Mouse (Mus musculus) c-Kit-positive CD71-negative TER-119-negative erythroid progenitor cells, embryonic 14.5 days (primary cell): ENCODE results near the gene Gm20388.
"Not testable (repeated sequence)": the region's sequence is repeated elsewhere in the genome, so short reads cannot be mapped to it uniquely, and the experiment has no call there.

Experiments
- DNase-seq: peaks from one replicate; pipeline ENCODE4 v3.0.0-alpha.2; 2013; ENCODE audit warnings: low read depth

The Gm20388 gene

DNA sequence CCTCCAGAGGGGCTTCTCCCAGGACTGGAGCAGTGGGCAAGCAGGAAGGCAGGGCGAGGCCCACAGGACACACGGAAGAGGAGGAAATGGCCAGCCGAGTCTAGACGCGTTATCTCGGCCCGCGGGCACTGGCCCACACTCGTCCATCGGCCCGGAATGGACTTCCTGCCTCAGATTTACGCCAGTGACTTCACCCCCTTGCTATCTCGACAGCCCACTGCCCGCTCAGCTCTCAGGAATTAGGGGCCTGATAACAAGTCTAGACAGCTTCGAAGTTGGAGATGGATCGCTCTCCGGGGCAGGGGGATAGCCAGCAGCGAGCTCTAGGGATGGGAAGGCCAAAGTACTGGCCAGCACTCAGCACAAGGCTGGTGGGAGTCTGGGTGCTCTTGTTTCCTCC is 1405.4 kb downstream of the Gm20388 start:
- no peak for DNase-seq

GRCm38 (mm10) chr8:121318756-121319155 is 1408.1 kb downstream of the Gm20388 start:
- DNase-seq, result not testable (repeated sequence)

DNA sequence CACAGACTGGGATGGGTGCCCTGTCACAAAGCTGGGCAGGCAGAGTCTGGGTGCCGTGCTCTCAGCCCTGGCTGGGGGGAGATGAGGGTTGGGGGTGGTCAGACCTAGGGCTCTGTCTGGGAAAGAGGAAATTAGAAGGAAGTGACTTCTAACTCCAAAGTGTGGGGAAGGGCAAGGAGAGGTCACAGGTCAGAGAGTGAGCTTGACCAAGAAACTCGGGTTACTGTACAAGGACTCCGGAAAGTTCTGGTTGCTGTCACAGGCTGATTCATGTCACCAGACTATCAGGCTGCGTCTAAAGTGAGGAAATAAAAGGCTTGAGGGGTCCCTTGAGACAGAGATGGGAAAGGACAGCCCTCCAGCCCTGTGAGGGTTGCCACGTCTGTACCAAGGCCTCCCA is 1408.8 kb downstream of the Gm20388 start:
- no peak for DNase-seq

DNA sequence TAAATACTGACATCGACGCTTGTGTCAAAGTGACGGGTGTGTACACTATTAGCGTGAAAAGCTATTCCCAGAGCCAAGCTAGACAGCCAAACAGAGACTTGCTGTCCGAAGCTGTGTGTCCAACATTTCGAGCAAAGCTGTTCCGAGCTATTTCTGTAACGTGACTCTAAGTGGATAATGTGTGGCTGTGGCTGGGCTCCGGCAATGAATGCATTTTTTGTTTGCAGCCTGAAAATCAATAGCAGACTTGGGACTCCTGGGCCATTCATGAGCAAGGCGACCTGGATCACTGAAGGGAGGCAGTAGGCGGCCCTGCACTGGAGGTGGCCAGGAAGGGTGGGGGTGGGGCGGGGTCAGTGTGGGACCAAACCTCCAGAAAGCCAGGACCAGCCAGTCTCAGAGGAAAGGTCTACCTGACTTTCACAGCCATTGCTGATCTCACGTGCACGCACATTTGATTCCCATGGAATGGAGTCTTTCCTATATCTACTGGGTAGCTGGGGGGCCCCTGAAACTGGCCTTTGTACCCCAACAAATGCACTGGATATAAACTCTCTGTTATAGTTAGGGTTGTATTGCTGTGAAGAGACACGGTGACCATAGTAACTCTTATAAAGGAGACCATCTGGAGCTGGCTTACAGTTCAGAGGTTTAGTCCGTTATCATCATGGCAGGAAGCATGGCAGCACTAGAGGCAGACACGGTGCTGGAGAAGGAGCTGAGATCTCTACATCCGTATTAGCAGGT is 1415.7 kb downstream of the Gm20388 start:
- no peak for DNase-seq

DNA sequence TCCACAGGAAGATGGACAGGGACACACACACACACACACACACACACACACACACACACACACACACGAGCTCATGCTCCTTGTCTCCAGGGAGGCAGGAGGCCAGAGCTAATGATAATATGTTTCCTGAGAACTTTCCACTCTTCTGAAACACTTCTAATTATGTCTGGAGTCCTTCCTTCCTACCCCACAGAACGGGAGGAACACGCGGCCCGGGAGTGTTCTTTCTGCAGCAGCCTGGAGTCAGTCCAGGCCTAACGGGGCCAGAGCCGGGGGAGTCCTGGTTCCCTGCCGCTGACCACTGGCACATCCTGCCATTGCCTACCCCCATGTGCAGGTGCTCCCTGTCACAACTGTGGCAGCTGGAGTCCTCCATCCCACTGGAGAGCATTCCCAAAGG is 1421.8 kb downstream of the Gm20388 start:
- DNase-seq, result no peak

DNA sequence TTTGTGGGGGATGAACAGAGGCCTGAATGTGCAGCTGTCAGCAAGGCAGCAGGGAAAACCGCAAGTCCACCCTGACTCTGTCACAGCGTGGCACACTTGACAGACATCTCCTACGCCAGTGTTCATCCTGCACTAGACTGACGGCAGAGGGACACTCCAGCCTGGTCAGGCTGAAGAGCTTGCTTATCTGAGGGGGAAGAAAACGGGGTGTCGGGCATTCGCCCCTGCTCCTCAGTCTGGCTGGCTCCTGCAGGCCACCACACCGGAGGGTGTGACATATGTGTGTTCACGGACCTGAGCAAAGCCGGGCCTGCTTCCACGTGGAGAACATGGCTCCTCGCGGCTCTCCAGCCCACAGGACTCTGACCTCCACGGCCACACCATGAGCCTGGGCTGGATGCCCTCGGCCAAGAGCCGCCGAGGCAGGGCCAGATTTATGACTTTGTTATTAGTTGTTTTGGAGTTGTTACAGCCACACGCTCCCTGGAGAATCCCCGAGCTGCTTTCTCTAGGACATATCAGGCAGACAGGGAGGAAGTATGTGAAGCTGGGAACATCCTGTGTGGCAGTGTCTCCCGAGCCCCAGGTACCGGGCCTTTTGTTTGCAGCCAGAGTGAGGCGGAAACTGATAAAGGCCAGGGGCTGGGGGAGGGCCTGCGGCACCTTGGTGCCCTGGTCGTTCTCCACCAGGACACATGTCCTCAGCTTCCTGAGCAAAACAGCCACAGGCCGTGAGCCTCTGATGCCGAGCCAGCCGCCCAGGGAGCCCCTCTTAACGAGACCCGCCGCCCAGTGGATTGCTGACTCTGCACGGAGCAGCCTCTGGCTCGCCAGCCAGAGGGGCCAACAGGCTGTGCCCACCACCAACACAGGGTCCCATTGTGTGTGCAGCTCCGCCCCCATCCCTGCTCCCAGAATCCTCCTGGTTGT is 1424.1 kb downstream of the Gm20388 start:
- no peak for DNase-seq

GRCm38 (mm10) chr8:121335684-121336083 is 1425.0 kb downstream of the Gm20388 start:
- no peak for DNase-seq

GRCm38 (mm10) chr8:121342931-121343330 is 1432.3 kb downstream of the Gm20388 start:
- DNase-seq, result no peak

DNA sequence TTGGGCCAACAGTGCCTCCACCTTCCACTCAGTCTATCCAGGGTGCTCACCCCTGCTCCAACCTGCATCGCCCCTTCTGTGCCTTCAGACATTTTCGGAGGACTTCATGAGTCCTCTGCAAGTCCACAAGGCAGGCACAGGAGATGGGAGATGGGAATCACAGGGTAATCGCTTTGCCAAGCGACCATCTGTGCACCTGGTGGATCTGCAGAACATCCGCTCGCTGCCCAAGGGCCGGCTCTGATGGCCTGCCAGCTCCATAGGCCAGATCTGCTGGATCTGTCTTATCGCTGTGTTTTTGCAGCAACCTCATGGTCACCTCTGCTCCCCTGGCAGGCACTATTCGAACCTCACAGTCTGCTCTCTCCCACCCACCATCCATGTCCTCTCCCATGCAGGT is 1433.8 kb downstream of the Gm20388 start:
- no peak for DNase-seq

GRCm38 (mm10) chr8:121346175-121346574 is 1435.5 kb downstream of the Gm20388 start:
- DNase-seq, result no peak

DNA sequence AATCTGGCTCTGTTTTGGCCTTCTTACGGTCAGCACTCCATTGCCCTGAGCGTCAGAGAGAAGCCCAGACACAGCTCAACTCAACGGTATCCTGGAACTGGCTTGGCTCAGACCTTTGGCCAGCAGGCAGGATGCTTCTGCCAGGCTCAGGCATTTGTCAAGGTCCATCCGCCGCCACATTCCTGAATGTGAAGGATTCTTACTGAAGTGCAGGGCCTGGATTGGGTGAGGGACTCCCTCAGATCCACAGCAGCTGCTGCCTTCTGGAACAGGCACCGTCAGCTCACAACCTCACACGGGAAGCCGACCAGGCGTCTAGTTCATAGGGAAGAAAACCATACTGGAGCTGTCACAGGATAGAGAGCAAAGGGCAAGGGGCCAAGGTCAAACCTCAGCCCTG is 1436.2 kb downstream of the Gm20388 start:
- no peak for DNase-seq

- no peak for DNase-seq
These were observed 1438.4 kb downstream of the Gm20388 start for GRCm38 (mm10) chr8:121348998-121349397.

DNA sequence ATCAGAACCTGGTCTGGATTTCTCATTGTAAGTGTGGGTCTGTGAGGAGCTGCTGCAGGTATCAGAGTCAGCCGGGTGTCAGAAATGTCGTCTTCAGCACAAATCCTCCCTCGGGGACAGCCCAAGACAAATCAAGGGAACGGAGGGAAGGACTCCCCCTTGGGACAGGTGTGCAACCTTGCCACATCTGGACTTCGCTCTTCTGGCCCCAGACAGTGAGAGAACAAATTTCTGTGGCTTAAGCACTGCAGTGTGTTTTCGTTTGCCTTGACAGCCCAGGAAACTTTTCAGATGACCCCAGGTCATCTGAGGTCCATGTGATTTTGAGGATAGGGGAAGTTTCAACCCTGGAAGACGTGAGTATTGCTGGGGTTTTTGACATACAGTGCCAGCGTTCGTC is 1440.2 kb downstream of the Gm20388 start:
- DNase-seq, result no peak

DNA sequence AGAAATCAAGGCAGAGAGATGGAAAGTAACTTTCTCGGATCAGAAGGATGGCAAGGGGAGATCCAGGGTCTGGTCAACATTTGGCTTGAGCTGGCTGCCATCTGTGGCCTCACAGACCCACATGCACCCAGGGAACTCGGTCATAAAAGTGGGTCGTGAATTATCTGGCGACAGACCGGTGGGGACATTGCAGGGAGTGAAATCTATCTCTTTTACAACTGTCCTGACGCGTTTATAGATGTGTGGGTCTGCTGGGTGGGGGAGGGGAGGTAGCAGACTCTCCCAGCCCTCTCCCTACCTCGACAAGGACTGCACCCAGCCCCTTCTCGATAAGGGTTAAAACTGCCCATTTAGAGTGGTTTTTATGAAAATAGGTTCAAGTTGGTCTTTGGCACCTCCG is 1444.2 kb downstream of the Gm20388 start:
- DNase-seq, result no peak

DNA sequence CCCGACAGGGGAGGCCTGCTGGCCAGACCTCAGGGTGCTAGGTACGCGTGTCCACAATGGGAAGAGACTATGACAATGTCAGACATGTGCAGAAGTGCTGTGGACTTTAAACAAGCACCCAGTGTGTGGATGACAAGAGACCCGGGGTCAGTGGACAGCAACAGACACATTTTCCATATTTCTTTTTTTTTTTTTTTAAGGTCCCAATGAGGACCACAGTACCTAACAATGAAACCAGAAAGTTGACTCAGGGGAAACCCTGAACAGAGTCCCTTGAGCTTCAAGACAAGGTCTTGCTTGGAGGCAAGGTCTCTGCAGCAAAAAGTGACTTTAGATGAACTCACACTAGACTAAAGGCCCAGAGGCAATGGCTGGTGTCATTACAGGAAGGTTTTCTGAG is 1446.8 kb downstream of the Gm20388 start:
- no peak for DNase-seq

DNA sequence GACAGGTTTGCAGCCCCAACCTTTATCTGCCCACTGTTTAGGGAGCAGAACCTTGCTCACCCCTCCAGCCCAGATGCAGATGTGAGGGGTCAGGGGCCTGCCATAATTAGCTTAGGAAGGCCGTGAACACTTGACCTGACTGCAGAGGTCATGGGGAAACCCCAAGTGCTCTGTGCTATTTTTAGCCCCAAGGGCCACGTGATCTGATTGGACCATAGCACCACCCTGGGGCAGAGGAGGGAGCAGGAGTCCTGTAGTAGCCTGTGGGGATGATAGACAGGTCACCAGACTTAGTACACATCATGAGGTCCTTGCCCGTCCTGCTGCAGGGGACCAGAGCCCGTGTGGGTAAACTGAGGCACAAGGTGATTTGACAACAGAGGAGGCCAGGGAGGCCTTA is 1448.0 kb downstream of the Gm20388 start:
- DNase-seq, result no peak

DNA sequence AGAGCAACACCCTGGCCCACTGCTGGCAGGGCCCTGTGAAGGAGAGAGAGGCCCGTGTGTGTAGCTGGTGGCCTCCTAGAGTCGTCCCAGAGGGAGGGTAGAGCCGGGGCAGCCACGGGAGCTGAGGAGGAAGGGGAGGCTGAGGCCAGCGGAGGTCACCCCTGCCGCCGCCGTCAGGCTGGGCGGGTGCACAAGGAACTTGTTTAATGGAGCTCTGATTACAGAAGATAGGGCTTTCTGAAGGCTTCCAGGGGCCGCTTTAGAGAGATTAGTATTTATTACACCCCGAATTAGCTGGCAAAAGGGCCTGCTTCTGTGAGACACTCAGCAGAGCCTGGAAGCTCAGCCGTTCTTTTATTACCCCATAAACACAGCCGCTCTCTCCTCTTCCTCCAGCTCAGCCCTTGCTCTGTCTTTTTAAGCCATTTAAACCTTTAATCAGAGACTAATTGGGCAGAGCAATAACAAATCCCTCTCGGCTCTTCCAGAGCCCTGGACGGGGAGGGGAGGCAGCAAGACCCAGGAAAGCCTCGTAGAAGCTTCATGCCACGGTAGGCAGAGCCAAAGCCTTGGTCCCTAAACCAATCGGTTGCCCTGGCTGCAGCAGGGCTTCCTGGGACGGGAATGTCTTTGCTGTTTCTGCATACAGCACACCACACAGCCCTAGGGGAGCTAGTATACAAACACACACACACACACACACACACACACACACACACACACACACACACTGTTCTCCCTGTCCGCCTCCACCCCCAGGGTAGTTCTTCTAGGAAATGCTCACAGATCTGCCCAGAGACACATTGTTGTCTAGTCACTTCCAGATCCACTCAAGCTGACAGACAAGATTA is 1448.7 kb downstream of the Gm20388 start:
- no peak for DNase-seq

DNA sequence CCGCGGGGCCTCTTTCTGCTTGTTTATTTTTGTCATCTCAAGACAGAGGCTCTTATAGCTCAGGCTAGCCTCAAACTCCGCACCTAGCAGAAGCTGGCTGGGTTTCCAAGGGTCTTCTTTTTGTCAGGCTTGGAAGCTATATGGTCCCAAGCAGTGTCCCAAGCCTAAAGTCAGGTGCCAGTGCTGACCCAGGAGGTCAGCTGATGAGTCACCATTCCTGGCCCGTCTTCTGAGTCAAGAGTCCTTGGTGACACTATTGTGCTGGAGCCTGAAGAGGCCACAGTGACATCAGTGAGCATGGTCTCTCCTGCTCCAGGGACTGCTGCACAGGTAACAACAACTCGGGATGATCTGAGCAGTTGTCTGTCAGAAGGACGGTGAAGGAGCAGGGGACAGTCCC is 1449.4 kb downstream of the Gm20388 start:
- no peak for DNase-seq

- no peak for DNase-seq
These were observed 1450.5 kb downstream of the Gm20388 start for GRCm38 (mm10) chr8:121361166-121361565.

GRCm38 (mm10) chr8:121364646-121365045 is 1454.0 kb downstream of the Gm20388 start:
- no peak for DNase-seq

DNA sequence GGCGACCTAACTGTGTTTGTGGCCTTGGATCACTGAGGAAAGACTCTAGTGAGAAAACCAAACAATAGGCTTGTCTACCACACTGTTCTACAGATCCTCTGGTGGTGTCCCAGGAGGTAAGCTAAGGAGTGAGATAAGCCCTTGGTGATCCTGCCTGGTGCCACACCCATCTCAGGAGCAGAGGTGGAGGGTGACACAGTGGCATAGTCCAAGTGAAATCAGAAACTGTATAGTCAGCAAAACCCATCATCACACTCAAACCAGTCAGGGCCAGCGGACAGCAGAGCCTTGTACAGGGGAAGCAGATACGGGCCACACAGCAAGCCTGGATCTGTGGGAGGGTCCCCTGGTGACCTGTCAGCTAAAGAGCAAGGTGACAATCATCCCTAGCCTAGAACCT is 1454.5 kb downstream of the Gm20388 start:
- no peak for DNase-seq

GRCm38 (mm10) chr8:121366655-121367054 is 1456.0 kb downstream of the Gm20388 start:
- no peak for DNase-seq
